Mouse (Mus musculus) megakaryocyte, embryonic 14.5 days (primary cell): ENCODE data around the gene Atr. TPM values are rescaled to one million over a fixed set of nuclear protein-coding genes. Genes with fewer than 3 reads are reported as not detected.

Source experiments
- H3K27me3 ChIP-seq: replicated peaks from 2 replicates; pipeline ENCODE3; 2012; ENCODE audit warnings: inconsistent platforms
- H3K36me3 ChIP-seq: replicated peaks from 2 replicates; pipeline ENCODE3; 2012; ENCODE audit warnings: low read length, inconsistent platforms, mixed read lengths
- H3K4me1 ChIP-seq: 2 replicates; pipeline ENCODE4 v1.6.1; 2012; ENCODE audit warnings: inconsistent platforms
- H3K4me3 ChIP-seq: replicated peaks from 2 replicates; pipeline ENCODE3; 2012; ENCODE audit warnings: moderate library complexity, mild to moderate bottlenecking, inconsistent platforms
- H3K9me3 ChIP-seq: 2 replicates; pipeline ENCODE4 v1.6.1; 2012; ENCODE audit warnings: inconsistent platforms
- FLI1 ChIP-seq: IDR thresholded peaks from 2 replicates; pipeline ENCODE4 v1.6.1; 2012; ENCODE audit warnings: low read length, inconsistent platforms, mixed read lengths
- GATA1 ChIP-seq: IDR thresholded peaks from 3 replicates; pipeline ENCODE4 v1.6.1; 2012; ENCODE audit warnings: mixed read lengths, low read length, inconsistent platforms, borderline replicate concordance
- polyA plus RNA-seq: library from polyadenylated mRNA; stranded (reverse); fragments of >175 nt; gene quantifications from 2 replicates; pipeline ENCODE4 v1.2.3, GENCODE M21; 2012; ENCODE audit warnings: low replicate concordance; ENCODE audit not compliant: insufficient read depth

The Atr gene
- polyA plus RNA-seq, 1 experiment = 0.63 TPM

DNA sequence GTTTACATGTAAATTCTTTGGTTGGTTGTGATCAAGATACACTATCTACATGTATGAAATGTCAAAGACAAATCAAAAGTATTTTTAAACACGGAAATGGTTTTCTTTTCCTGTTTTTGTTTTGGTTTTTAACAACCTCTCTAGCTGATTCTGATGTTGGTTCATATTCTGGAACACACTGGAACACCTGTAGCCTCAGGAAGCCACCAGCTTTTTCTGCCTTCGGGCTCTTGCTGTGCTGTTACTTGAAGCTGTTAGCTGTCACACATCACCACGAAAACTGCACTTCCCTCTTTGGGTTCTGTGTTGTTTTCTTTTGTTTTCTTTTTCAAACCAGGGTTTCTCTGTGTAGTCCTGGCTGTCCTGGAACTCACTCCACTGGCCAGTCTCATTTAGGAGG lies 22.6 kb upstream of the Atr start:
- Histone ChIP-seq H3K9me3 (no peaks in the 10 kb centered on the region), H3K4me3 (no peak overlapping the region), H3K36me3 (peaks cover 62% of the 10 kb centered on the region), H3K4me1 (peaks cover 89% of the 10 kb centered on the region), H3K27me3 (no peaks in the 10 kb centered on the region)
- no peak for TF ChIP-seq FLI1
- no peak for TF ChIP-seq GATA1

DNA sequence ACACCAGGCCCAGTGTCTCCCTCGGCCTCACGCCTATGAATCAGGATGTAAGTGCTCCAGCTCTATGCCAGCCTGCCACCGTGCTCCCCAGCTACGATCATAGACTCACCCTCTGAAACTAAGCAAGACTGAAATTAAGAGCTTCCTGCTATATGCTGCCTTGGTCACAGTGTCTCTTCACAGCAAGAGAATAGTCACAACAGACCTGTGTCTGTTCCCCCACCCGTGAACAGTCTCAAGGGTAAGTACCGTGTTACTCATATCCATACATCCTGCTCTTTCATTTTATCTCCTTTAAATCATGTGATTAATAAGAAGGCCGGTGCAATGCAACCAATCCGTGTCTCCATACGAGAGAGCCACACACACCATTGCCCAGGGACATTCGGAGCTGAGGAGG lies 21.7 kb upstream of the Atr start:
- peak overlapping the region; percentile 80 for H3K4me3 ChIP-seq
- TF ChIP-seq FLI1 (no peak), GATA1 (no peak)
- H3K9me3 ChIP-seq = no peaks in the 10 kb centered on the region
- peaks cover 99% of the 10 kb centered on the region for H3K4me1 ChIP-seq
- peaks cover 70% of the 10 kb centered on the region for H3K36me3 ChIP-seq
- H3K27me3 ChIP-seq = no peaks in the 10 kb centered on the region

DNA sequence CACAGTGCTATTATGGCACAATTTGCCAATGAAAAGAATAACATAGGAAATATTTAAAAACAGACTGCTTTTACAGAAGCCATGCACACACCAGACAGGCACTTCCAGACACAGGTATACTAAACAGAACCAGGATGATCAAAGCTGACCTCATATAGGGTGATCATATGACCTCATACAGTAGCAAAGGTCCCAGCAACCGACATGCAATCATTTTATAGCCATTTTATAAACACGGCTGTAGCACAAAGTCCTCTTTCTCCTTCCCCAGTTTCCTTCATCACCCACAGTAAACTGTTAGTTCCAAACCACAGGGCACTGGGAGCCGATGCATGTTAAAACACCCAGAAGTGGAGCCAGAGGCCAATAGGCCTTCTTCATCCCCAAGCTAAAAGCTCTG lies 18.0 kb upstream of the Atr start:
- peaks cover 82% of the 10 kb centered on the region for H3K36me3 ChIP-seq
- no peaks in the 10 kb centered on the region for H3K9me3 ChIP-seq
- H3K27me3 ChIP-seq = no peaks in the 10 kb centered on the region
- H3K4me1 ChIP-seq = peaks cover 95% of the 10 kb centered on the region
- H3K4me3 ChIP-seq = peak overlapping the region; percentile 7
- TF ChIP-seq FLI1 = no peak
- no peak for TF ChIP-seq GATA1

DNA sequence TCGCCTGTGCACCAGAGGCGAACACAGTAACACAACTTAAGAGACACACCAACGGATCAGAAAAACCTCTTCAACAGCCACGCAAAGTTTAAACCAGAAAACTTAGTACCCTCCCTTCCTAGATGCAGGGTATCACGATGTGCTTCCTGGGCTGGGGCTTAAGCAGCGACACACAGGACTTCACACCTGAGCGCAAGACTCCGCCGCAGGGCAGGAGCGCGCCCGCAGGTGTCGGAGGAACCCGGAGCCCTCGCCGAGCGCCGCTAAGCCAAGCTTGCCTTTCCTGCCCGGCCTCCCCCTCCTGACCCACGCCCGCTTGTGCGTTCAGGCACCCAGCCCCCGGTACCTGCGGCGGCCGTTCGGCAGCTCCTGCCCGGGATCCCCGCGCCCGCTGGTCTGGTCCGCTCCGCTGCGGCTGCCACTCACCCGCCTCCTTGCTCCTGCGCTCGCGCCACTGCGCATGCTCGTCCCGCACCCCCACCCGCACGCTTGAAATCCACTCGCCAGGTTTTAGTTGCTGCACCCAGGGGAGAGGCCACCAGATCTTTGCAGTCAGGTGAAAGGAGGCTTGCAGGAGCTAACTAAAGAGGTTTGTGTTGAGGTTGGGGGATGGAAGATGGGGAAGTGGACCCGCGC lies 12.5 kb upstream of the Atr start, which contains the start of gene Pls1:
Gene Pls1 (minus strand): TSS at position 487 of the 636 bp plus-strand sequence.
- H3K4me1 ChIP-seq = peaks cover 67% of the 10 kb centered on the region
- no peaks in the 10 kb centered on the region for H3K27me3 ChIP-seq
- peak within 1 kb of the TSS; percentile 94 for H3K4me3 ChIP-seq
- TF ChIP-seq FLI1 (no peak), GATA1 (no peak)
- H3K36me3 ChIP-seq = peaks cover 36% of the 10 kb centered on the region
- no peaks in the 10 kb centered on the region for H3K9me3 ChIP-seq

DNA sequence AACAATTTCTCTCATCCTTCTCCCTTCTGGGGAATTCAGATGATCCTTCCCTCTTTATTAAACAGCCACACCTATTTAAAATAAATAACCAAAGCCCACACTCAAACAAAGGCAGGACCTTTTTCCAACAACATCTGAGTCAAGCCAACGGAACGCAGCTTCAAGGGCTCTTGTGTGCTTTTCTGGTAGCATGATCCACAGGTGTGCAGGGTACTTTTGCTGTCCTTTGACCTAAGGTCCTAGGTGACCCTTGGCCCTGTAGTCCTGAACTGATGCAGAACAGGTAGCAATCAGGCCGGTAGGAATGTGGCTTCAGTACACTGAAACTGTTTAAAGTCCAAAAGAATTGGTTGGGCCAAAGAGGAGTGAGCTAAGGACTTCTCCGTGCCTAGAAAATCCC lies 11.7 kb upstream of the Atr start:
- Histone ChIP-seq H3K27me3 (no peaks in the 10 kb centered on the region), H3K4me3 (peak overlapping the region; percentile 94), H3K36me3 (peaks cover 29% of the 10 kb centered on the region), H3K9me3 (no peaks in the 10 kb centered on the region), H3K4me1 (peaks cover 67% of the 10 kb centered on the region)
- TF ChIP-seq FLI1 (no peak), GATA1 (no peak)

DNA sequence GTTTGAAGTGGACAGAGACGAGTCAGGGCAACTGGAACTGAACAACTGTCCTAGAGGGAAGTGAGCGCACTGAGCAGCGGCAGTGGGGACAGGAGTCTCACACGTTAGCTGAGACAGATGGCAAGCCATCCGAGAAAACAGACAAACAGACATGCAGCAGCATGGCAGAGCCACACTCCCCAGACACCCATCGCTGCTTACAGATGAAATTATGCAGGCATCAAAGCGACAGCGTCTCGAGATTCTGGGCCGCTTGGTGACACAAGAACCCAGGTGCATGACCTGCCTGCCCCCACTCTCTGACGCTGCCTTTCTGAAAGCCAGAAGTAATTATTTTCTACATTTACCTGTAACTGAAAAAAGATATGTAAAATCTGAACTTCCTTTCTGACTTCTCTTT lies 5.7 kb upstream of the Atr start:
- Histone ChIP-seq H3K4me1 (peaks cover 52% of the 10 kb centered on the region), H3K4me3 (no peak overlapping the region)
- TF ChIP-seq FLI1 (no peak), GATA1 (no peak)

DNA sequence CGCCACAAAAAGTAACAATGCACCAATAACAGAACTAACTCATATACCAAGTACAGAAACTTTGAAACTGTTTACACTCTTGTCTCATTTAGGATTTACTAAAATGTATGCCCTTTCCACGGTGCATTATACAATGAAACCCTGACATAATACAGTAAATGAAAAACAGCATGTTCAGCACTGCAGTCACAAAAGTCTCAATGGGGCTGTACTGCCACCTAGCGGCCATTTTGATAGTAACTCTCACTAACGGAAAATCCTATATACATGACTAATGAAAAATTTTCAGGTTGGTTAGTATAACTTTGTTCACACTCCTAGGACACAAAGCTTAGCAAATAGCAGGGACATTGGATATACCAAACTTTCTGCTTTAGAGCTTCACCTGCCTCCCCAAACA lies 4.5 kb upstream of the Atr start:
- H3K4me1 ChIP-seq = peaks cover 57% of the 10 kb centered on the region
- peaks cover 10% of the 10 kb centered on the region; the same call in 1 of the 2 replicates for H3K9me3 ChIP-seq
- no peak overlapping the region for H3K4me3 ChIP-seq
- TF ChIP-seq GATA1 (no peak), FLI1 (no peak)
- H3K27me3 ChIP-seq = no peaks in the 10 kb centered on the region
- H3K36me3 ChIP-seq = peaks cover 12% of the 10 kb centered on the region

More for the DNA sequence above, 5.7 kb upstream of the Atr start:
- Histone ChIP-seq H3K36me3 (peaks cover 12% of the 10 kb centered on the region), H3K27me3 (no peaks in the 10 kb centered on the region), H3K9me3 (peaks cover 10% of the 10 kb centered on the region; the same call in 1 of the 2 replicates)

DNA sequence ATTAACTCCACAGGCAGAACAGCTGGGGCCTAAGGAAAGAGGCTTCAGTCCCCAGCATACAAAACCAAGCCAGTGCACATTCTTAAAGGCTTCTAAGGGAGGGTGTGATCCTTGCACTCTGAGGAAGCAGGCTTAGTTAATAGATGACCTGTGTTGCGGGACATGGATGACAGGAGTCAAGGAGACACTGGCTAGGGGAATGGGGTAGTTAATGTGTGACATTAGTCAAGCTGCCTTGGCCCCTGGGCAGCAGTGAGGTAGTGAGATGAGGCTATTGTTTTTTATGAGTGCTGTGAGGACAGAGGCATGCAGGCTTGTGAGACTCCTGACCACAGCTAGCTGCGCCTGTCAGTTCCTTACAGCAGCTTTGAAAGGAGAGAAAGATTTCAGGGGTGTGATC lies 2.5 kb upstream of the Atr start:
- Histone ChIP-seq H3K4me1 (peaks cover 55% of the 10 kb centered on the region), H3K36me3 (peaks cover 12% of the 10 kb centered on the region), H3K9me3 (peaks cover 10% of the 10 kb centered on the region; the same call in 1 of the 2 replicates), H3K4me3 (no peak overlapping the region), H3K27me3 (no peaks in the 10 kb centered on the region)
- TF ChIP-seq FLI1 (no peak), GATA1 (no peak)

DNA sequence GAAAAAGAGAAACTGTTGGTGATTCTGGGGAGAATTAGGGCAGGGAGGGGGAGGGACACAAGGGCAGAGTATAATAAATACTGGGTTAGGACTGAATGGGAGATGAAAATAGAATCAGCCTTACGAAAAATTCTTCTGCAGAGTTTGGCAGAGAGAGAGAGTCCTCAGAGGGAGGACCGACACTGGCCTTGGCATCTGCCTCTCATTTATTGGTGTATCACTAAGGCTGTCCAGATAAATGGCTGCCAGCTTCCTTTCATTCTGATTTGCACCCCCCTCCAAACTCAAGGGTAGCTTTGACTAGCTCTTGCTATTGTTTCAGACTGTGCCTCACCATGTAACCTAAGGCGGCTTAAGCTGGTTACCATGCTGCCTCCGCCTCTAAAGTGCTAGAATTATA lies 1.4 kb upstream of the Atr start:
- TF ChIP-seq GATA1 = no peak
- no peak for TF ChIP-seq FLI1
- peaks cover 10% of the 10 kb centered on the region; the same call in 1 of the 2 replicates for H3K9me3 ChIP-seq
- H3K4me3 ChIP-seq = peak overlapping the region; percentile 67

DNA sequence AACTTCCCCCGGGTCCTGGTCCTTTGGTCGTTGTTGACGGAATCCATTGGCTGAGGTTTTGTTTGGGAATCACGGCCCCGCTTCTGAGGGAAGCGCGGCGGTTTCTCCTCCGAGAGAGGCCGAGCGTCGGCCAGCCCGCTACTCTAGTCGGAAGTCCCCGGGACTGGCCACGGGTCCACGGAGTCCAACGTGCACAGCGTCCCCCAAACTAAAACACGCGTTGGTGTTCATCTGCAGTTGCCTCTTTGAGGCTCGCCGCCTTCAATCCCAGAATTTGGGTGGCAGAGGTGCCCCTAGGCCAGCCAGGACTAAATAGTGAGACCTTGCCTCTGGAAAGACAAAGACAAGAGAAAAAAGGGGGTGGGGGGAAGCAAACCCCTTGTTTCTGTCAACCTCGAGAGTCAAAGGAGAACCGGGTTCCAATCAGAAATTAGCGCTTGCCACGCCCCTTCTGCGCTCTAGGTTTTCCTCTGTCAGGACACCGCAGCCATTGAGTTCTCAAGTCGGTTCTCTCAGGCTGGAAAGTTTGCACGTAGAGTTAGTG lies 702 bp downstream of the Atr start:
- Histone ChIP-seq H3K4me3 (peak overlapping the region; percentile 95), H3K36me3 (peaks cover 20% of the 10 kb centered on the region), H3K27me3 (no peaks in the 10 kb centered on the region), H3K9me3 (peaks cover 10% of the 10 kb centered on the region; the same call in 1 of the 2 replicates), H3K4me1 (peaks cover 35% of the 10 kb centered on the region)
- TF ChIP-seq GATA1 = no peak
- TF ChIP-seq FLI1 = no peak

More for the DNA sequence above, 1.4 kb upstream of the Atr start:
- H3K36me3 ChIP-seq = peaks cover 12% of the 10 kb centered on the region
- H3K4me1 ChIP-seq = peaks cover 45% of the 10 kb centered on the region
- H3K27me3 ChIP-seq = no peaks in the 10 kb centered on the region
